Mouse (Mus musculus): ENCODE results near the gene Hoga1. TPM values are rescaled to one million over a fixed set of nuclear protein-coding genes. Genes with fewer than 3 reads are reported as not detected.

Gene Hoga1
- polyA plus RNA-seq, 1 experiment from 2014 or later: 16.2 TPM

DNA sequence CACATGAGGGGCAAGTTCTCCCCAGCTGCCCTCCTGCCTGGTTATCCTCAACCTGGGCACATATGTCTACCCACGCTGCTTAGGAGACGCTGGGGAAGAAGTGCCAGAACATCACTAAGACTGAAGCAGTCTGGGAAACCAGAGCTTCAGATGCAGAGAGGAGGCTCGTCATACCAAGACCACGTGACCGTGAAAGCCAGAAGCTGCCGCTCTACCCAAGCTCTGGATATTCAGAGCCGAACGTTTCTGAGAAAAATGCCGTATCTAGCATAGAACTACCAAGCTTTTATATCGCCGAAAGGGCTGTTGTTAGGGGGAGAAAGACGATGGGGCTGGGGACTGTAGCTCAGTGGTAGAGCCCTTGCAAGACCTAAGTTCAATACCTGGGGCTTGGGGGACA is 7.1 kb upstream of the Hoga1 start:
- no peak overlapping the region for H3K27ac ChIP-seq (ENCODE audit: low read depth, low read length)
- no peaks in the 10 kb centered on the region for H3K9me3 ChIP-seq (ENCODE audit: control insufficient read depth)
- no peak for TF ChIP-seq CTCF (IDR thresholded peaks at IDR 0.05; ENCODE audit: low read depth)
- H3K27me3 ChIP-seq (replicated peaks; ENCODE audit: control insufficient read depth, insufficient read depth, low read length): no peaks in the 10 kb centered on the region
- H3K9ac ChIP-seq (ENCODE audit: low read depth, low read length): no peak overlapping the region
- 89% methylated on average over 12 of the region's 12 CpGs for WGBS
- no peak for ATAC-seq
- no peak overlapping the region for H3K4me3 ChIP-seq (ENCODE audit: low read depth, low read length)
- H3K4me2 ChIP-seq (replicated peaks; ENCODE audit: low read depth): no peak overlapping the region
- peaks cover 13% of the 10 kb centered on the region; the same call in 1 of the 2 replicates for H3K36me3 ChIP-seq (ENCODE audit: control insufficient read depth, insufficient read depth)
- H3K4me1 ChIP-seq (replicated peaks; ENCODE audit: control insufficient read depth, insufficient read depth, low read length): no peaks in the 10 kb centered on the region

DNA sequence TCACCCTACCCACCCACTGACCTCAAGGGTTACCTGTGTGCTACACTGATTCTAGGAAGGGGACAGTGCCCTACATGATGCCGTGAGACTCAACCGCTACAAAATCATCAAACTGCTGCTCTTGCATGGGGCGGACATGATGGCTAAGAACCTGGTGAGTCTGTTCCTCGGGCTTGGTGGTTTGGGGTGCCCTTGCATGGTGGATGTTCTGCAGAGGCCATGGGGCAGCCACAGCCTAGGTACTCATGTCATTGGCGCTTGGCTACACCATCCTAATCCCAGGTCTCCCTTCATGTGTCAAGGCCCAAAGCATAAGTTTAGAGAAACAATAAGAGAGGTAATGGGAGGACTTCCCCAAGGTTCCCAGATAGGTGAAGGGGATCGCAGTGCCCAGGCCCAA is 1.4 kb upstream of the Hoga1 start:
- Histone ChIP-seq H3K27me3 (replicated peaks; ENCODE audit: control insufficient read depth, insufficient read depth, low read length) (no peaks in the 10 kb centered on the region), H3K9ac (ENCODE audit: low read depth, low read length) (no peak overlapping the region), H3K4me1 (replicated peaks; ENCODE audit: control insufficient read depth, insufficient read depth, low read length) (0 out of 2 replicates have a peak, but pooled peaks cover 6% of the 10 kb centered on the region), H3K36me3 (ENCODE audit: control insufficient read depth, insufficient read depth) (no peaks in the 10 kb centered on the region), H3K27ac (ENCODE audit: low read depth, low read length) (no peak overlapping the region), H3K9me3 (ENCODE audit: control insufficient read depth) (no peaks in the 10 kb centered on the region), H3K4me2 (replicated peaks; ENCODE audit: low read depth) (no peak overlapping the region), H3K4me3 (ENCODE audit: low read depth, low read length) (no peak overlapping the region)
- no peak for TF ChIP-seq CTCF (IDR thresholded peaks at IDR 0.05; ENCODE audit: low read depth)
- 97% methylated on average over 6 of the region's 6 CpGs for WGBS
- ATAC-seq: no peak

DNA sequence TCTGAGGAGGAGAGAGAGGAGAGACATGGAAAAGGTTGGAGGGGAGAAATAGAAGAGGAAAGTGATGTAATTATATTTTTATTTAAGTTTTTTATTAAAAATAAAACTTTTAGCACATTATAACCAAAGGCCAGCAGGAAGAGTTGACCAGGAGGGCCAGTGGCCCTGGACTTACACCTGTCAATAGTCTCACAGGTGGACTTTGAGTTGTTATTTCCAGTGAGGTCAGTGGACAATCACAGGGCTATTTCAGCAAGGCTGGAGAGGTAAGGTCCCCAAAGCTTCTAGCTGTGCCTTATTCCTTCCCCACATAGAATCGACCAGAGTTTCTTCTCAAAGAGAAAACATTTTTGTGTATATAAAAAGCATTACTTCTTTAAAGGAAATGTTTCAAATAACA is 4.8 kb downstream of the Hoga1 start:
- Histone ChIP-seq H3K4me2 (replicated peaks; ENCODE audit: low read depth) (no peak overlapping the region), H3K9ac (ENCODE audit: low read depth, low read length) (no peak overlapping the region), H3K4me1 (replicated peaks; ENCODE audit: control insufficient read depth, insufficient read depth, low read length) (0 out of 2 replicates have a peak, but pooled peaks cover 6% of the 10 kb centered on the region), H3K9me3 (ENCODE audit: control insufficient read depth) (no peaks in the 10 kb centered on the region), H3K27me3 (replicated peaks; ENCODE audit: control insufficient read depth, insufficient read depth, low read length) (no peaks in the 10 kb centered on the region), H3K36me3 (ENCODE audit: control insufficient read depth, insufficient read depth) (no peaks in the 10 kb centered on the region), H3K4me3 (ENCODE audit: low read depth, low read length) (no peak overlapping the region), H3K27ac (ENCODE audit: low read depth, low read length) (peak overlapping the region; percentile 35)
- ATAC-seq: 0 out of 2 replicates have a peak, but pooled peaks have one; percentile 37
- no peak for TF ChIP-seq CTCF (IDR thresholded peaks at IDR 0.05; ENCODE audit: low read depth)
- 94% methylated on average over 1 of the region's 1 CpGs for WGBS

DNA sequence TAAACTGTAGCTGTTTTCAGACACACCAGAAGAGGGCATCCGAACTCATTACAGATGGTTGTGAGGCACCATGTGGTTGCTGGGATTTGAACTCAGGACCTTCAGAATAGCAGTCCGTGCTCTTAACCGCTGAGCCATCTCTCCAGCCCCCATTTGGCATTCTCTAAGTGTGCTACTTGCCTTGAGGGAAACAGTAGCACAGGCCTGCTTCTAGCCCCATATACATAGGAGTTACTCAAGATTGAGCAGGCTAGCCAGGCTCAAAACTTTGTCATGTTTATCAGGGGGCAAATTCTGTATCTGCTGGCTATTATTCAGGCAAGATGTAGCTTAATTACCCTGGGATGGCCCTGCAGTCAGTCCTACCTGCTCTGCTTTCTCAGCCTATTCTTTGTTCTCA is 5.9 kb downstream of the Hoga1 start:
- Histone ChIP-seq H3K36me3 (ENCODE audit: control insufficient read depth, insufficient read depth) (no peaks in the 10 kb centered on the region), H3K4me2 (replicated peaks; ENCODE audit: low read depth) (no peak overlapping the region), H3K9me3 (ENCODE audit: control insufficient read depth) (no peaks in the 10 kb centered on the region), H3K4me1 (replicated peaks; ENCODE audit: control insufficient read depth, insufficient read depth, low read length) (no peaks in the 10 kb centered on the region), H3K27me3 (replicated peaks; ENCODE audit: control insufficient read depth, insufficient read depth, low read length) (no peaks in the 10 kb centered on the region), H3K4me3 (ENCODE audit: low read depth, low read length) (no peak overlapping the region), H3K27ac (ENCODE audit: low read depth, low read length) (no peak overlapping the region), H3K9ac (ENCODE audit: low read depth, low read length) (no peak overlapping the region)
- ATAC-seq: no peak
- TF ChIP-seq CTCF (IDR thresholded peaks at IDR 0.05; ENCODE audit: low read depth): no peak
- WGBS: 86% methylated on average over 3 of the region's 3 CpGs

DNA sequence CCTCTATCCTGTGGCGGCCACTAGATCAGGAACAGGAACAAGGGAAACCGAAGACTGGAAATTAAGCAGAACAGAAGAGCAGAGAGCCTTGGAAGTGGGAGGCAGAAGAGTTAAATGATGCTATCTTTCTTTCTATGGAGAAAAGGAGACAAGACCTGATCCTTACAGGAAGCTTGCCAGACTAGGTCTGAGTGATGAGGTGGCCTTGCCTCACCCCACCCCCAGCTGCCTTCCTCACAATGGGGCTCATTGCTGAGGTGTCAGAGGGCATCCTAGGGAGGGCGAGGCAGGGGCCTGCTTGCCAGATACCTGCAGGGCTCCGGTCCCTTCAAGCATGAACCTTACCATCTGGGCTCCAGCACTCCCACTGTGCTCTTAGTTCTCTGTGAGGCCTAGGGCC is 6.5 kb downstream of the Hoga1 start, which contains the start of gene 4933411K16Rik:
Gene 4933411K16Rik (plus strand): TSS at position 301 of the 400 bp plus-strand sequence.
- H3K36me3 ChIP-seq (ENCODE audit: control insufficient read depth, insufficient read depth): no peaks in the 10 kb centered on the region
- no peak within 1 kb of the TSS for H3K4me3 ChIP-seq (ENCODE audit: low read depth, low read length)
- no peaks in the 10 kb centered on the region for H3K9me3 ChIP-seq (ENCODE audit: control insufficient read depth)
- H3K27me3 ChIP-seq (replicated peaks; ENCODE audit: control insufficient read depth, insufficient read depth, low read length): no peaks in the 10 kb centered on the region
- 0 out of 2 replicates have a peak within 1 kb of the TSS, but pooled peaks have one; percentile 35 for H3K27ac ChIP-seq (ENCODE audit: low read depth, low read length)
- H3K9ac ChIP-seq (ENCODE audit: low read depth, low read length): no peak within 1 kb of the TSS
- no peak within 1 kb of the TSS for H3K4me2 ChIP-seq (replicated peaks; ENCODE audit: low read depth)
- no peaks in the 10 kb centered on the region for H3K4me1 ChIP-seq (replicated peaks; ENCODE audit: control insufficient read depth, insufficient read depth, low read length)
- no peak for ATAC-seq
- no peak for TF ChIP-seq CTCF (IDR thresholded peaks at IDR 0.05; ENCODE audit: low read depth)
- 74% methylated on average over 4 of the region's 4 CpGs for WGBS

DNA sequence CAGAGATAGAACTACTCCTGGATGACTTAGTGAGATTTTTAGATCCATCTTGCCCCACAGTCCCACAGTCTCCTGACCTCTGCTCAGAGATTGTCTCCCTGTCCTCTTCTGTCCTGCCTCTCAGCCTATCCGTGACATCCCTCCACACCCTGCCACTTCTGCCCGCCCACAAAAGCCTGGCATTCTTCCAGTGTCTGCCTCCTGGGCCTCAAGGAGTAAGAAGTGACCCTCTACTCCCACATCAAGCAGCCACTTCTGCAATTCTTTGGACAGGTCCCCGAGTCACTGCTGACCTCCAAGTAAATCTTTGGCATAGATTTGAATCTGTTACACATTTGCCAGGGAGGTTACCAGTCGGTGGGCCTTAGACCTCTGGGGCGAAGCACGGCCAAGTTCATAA is 8.8 kb downstream of the Hoga1 start:
- no peaks in the 10 kb centered on the region for H3K4me1 ChIP-seq (replicated peaks; ENCODE audit: control insufficient read depth, insufficient read depth, low read length)
- no peaks in the 10 kb centered on the region for H3K27me3 ChIP-seq (replicated peaks; ENCODE audit: control insufficient read depth, insufficient read depth, low read length)
- no peak overlapping the region for H3K9ac ChIP-seq (ENCODE audit: low read depth, low read length)
- no peaks in the 10 kb centered on the region for H3K36me3 ChIP-seq (ENCODE audit: control insufficient read depth, insufficient read depth)
- no peak overlapping the region for H3K4me2 ChIP-seq (replicated peaks; ENCODE audit: low read depth)
- no peaks in the 10 kb centered on the region for H3K9me3 ChIP-seq (ENCODE audit: control insufficient read depth)
- no peak for TF ChIP-seq CTCF (IDR thresholded peaks at IDR 0.05; ENCODE audit: low read depth)
- WGBS: 68% methylated on average over 6 of the region's 6 CpGs
- H3K27ac ChIP-seq (ENCODE audit: low read depth, low read length): no peak overlapping the region
- ATAC-seq: no peak
- no peak overlapping the region for H3K4me3 ChIP-seq (ENCODE audit: low read depth, low read length)

DNA sequence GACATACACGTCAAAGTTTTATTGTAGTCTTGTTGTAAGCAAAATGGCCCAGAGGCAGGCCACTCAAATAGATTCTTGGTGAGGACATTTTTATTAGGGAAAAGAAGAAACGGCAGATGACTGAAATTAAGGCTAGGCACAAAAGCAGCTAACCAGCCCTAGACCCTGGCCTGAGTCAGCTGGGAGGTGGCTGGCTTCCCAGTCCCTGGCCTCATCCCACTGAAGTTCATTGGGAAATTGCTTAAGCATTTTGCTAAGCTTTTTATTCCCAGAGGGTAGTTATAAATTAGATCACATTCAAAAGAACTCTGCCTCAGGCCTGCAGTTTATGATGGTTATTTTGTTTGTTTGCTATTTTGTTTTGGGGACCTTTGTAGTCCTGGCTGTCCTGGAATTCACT is 10.5 kb downstream of the Hoga1 start:
- no peak for ATAC-seq
- no peak overlapping the region for H3K27ac ChIP-seq (ENCODE audit: low read depth, low read length)
- TF ChIP-seq CTCF (IDR thresholded peaks at IDR 0.05; ENCODE audit: low read depth): no peak
- no peak overlapping the region for H3K4me2 ChIP-seq (replicated peaks; ENCODE audit: low read depth)
- H3K27me3 ChIP-seq (replicated peaks; ENCODE audit: control insufficient read depth, insufficient read depth, low read length): no peaks in the 10 kb centered on the region
- no peak overlapping the region for H3K9ac ChIP-seq (ENCODE audit: low read depth, low read length)
- no peaks in the 10 kb centered on the region for H3K4me1 ChIP-seq (replicated peaks; ENCODE audit: control insufficient read depth, insufficient read depth, low read length)
- no peaks in the 10 kb centered on the region for H3K9me3 ChIP-seq (ENCODE audit: control insufficient read depth)
- 79% methylated on average over 2 of the region's 2 CpGs for WGBS
- H3K4me3 ChIP-seq (ENCODE audit: low read depth, low read length): no peak overlapping the region
- H3K36me3 ChIP-seq (ENCODE audit: control insufficient read depth, insufficient read depth): no peaks in the 10 kb centered on the region

Measured in intestine, postnatal 0 days (tissue).